Mouse (Mus musculus) heart, adult 11 months (tissue): ENCODE data around the gene Cenpw.

Experiments used
- DNase-seq: peaks from one replicate; pipeline ENCODE4 v3.0.0; 2022

Cenpw gene

DNA sequence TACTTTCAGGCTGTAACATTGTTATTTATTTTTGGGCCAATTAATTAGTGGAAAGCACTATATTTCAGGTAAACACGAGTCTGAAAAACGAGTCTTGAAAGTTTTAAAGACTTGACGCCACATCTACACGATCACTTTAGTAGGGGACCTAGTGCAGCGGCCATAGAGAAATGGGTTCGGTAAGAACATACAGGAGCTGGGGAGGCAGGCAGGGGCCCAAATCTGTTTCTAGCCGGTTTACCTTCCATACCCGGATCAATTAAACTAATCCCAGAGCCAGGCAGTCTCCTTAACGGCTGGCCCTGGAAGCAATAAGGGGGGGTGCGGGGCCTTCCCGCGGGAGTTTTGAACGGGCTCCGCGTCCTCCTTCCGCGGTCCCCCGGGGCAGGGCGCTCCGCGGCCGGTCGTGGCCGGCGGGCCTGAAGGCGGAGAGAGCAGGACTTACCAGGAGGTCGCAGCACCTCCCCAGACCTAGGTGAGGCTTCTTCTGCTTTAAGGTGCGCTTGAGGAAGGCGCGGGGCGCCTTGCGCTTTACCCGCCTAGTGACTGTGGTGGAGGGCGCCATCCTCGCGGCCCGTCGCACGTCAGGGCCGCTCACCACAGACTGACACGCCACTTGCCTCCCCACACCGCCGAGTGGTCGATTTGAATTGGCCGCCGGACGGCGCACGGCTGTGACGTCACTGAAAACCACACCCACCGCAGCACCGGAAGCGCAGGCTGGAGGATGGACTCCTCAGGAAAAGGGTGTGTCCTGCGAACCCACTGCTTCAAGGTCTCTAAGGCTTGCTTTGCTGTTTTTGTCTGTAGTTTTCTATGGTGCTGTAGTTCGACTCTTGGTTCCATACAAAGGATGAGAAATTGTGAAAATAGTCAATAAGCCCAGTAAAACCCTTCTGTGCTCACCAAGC is at the start of gene Cenpw:
TSS of gene Cenpw (minus strand) at position 645 of the 911 bp plus-strand sequence.
- DNase-seq = peak; percentile 97

DNA sequence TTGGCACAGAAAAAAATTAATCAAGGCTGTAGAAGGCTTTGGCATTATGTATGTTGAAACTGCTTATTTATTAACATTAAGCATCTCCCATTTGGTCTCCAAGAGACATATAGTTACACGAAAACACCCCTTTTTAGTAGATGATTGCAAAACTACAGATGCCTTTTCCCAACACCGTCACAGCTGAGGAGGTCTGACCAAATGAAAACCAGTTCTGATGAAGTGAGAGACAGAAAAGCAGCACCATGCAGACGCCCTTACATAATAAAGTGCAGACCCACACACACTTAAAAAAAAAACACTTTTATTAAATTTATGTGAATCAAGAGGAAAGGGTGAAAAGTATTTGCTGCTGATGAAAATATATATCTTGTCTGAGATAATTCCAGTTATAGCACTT is 49.3 kb upstream of the Cenpw start:
- no peak for DNase-seq

DNA sequence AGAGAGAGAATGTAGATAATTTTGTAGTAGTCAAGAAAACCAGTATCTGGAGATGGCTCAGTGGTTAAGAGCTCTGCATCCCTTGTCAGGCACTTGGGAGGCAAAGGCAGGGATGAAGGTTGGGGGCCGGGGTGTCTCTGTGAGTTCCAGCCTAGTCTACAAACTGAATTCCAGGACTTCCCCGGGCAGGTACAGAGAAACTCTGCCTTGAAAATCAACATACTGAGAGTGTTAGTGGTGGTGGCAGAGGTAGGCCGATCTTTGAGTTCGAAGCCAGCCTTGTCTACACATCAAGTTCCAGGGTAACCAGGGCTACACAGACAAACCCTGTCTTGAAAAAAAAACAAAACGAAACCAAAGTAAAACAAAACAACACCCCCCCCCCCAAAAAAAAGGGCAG is 859 bp downstream of the Cenpw start:
- peak; percentile 86 for DNase-seq

DNA sequence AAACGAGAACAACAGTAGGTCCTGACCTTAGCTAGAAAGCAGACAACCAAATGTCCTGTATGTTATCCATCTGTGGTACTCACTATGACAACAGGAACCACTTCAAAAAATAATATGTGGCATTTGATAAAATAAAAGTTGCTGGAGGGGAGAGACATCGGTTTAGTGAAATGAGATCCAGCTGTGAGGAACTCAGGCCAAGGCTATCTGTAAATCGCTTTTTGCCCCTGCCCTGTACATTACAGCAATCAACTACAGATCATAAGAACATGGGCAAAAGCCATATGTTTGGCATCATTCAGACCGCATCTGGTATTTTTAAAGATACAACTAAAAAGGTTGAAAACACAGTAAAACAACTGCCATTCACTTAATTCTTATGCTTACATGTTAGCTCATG is 32.7 kb downstream of the Cenpw start:
- DNase-seq = no peak
